Mouse (Mus musculus): ENCODE results near the gene 4933430I17Rik.
"Not testable (repeated sequence)": the region's sequence is repeated elsewhere in the genome, so short reads cannot be mapped to it uniquely, and the experiment has no call there.

The 4933430I17Rik gene

DNA sequence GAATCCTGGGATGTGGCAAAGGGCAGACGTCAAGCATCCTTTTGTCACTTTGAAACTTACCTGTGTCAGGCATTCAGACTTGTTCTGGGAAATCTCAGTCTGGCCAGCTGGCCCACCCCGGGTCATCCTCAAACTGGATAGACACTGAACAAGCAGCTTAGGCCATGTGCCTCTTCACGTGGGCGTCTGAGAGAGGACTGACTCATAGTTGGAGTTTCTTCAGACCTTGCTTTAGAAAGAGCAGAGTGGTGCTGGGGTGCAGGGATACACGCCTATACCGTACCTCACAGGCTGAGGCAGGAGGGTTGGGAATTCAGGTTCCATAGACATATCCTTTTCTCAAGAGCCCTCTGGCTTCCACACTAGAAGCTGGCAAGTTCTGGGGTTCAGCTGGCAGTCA is 18.6 kb downstream of the 4933430I17Rik start:
- intact Hi-C loops (cut with DNase I) = no loop called here

DNA sequence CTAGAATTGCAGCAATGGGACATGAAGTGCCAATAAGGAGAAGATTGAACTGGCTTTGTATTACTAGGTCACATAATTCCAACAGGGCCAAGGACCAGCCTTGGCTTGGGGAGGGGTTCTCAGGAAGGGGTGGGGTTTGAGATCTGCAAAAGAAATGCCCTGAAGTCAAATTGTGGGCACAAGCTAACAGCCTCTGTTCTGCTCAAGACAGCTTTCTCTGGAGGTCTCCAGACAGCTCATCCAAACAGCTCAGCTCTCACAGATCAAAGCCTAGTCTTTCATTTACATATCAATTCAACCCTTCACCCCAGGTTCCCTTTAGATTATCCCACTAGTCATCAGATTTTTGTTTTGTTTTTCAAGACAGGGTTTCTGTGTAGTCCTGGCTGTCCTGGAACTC is 19.6 kb downstream of the 4933430I17Rik start:
- intact Hi-C loops (cut with DNase I) = no loop called here

DNA sequence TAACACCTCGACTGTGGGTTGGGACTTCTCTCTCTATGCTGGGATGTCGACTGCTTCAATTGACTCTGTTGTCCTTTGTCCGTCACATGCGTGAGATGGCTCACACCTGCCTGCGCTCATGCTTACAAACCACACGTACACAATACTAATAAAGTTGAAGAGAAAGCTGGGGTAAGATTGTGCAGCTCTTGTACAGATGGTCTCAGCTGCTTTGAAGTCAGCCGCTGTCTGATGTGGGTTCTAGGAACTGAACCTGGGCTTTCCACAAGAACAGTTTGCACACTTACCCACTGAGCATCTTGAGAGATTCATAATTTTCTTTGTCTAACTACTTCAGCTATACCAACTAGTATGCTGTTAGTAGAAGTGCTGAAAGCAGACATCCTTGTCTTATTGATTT is 26.8 kb downstream of the 4933430I17Rik start:
- intact Hi-C loops (cut with DNase I) = no loop called here

DNA sequence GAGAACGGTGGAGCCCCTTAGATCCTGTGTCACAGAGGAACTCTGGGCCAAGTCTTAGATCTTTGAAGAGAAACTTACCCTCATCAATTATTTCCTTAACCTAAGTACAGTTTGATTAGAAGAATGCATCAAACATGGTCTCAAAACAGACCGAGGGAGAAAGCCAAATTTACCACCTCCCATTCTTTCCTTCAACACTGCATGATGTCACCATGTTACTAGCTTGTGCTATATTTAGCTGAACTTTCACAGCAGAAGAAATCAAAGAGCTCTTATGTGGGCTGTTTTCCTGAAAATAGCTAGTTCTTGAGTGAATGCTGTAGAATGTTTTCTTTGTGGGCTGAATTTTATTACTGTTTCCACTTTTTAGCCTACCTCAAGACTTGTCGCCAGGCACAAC is 32.3 kb downstream of the 4933430I17Rik start:
- intact Hi-C loops (cut with DNase I) = no loop called here

DNA sequence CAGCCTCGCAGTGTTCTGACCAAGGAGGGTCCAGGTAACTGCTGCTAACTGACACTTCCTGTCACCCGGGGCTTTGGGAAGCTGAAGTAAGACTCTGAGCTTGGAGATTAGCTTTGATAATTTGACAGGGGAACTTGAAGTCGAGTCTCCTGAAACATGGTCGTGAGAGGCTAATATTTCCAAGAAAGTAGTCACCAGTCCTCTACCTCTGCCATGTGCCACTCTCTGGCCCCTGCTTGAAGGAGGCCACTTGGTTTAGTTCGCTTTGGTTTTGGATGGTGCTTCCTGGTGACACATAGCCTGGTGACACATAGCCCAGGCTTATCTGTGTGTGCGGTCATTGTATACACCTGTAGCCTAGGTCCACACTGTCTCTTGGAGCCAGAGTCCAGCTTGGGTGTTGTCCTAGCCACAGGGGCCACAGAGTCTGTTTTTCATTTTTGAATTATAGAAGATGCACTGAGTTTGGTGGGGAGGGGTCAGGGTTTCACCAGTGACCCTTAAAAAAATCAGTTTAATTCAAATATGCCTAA is 34.7 kb downstream of the 4933430I17Rik start, which contains the start of gene Rgs3:
TSS of gene Rgs3 (plus strand) at position 51 of the 533 bp plus-strand sequence.
- intact Hi-C loops (cut with DNase I) = loop anchor here (2.0 to 5.0 kb wide), 2 partner anchors 77 to 203 kb away; no protein-coding TSS in a partner anchor

DNA sequence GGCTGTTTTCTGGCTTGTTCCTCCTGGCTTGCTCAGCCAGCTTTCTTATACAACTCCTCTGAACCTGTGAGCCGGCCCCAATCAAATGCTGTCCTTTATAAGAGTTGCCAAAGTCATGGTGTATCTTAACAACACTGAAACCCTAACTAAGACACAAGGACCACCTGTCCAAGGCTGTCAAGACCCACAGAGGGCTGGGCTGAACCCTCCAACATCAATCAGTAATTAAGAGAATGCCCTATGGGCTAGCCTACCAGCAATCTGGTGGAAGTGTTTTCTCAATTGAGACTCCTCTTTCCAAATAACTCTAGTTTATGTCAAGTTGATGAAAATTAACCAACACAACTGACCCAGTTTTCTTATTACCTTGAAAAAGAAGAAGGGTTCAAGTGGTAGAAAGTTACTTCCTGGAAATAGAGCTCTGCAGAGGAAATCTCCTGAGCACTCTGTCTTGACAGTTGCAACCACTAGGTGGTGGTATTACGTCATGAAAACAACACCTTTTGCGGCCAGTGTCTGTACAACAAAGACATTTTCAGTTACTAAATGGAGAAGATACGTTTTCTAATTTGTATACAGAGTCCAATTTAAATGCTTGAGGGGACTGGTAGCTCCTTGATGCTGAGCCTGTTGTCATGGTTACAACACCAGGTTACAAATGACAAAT is 35.9 kb downstream of the 4933430I17Rik start:
- intact Hi-C loops (cut with DNase I) = loop anchor here (1.0 to 5.0 kb wide), 3 partner anchors 76 to 202 kb away; no protein-coding TSS in a partner anchor

DNA sequence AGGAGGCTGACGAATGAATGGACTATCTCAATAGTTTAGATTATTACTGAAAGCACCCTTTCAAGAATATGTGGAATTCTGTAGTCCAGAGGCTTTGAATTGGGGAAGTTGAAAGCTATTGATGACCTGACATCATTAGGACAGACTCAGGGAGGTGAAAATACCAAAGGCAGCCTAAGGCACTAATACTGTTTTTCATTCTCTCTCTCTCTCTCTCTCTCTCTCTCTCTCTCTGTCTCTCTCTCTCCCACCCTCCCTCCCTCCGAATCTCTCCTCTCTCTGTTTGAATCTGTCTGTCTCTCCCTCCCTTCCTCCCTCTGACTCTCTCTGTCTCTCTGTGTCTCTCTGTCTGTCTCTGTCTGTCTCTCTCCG is 36.4 kb downstream of the 4933430I17Rik start:
- intact Hi-C loops (cut with DNase I) = loop anchor here (1.0 to 5.0 kb wide), 3 partner anchors 76 to 201 kb away; no protein-coding TSS in a partner anchor

DNA sequence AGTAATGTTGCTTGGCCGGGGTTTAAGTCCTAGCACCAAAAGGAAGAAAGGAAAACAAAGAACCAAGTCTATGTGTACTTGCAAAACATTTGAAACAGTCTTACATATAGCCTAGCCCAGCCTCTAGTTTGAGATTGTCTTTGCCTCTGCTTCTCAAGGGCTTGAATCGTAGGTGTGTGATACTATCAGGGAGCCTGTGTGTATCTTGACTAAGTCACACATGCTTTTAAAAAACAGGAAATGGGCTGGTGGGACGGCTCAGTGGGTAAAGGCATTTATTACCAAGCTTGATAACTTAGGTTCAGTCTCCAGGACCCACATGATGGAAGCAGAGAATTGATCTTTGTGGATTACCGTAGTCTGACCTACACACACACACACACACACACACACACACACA is 36.8 kb downstream of the 4933430I17Rik start:
- intact Hi-C loops (cut with DNase I) = loop anchor here (5.0 kb wide), 1 partner anchor 75 kb away; no protein-coding TSS in a partner anchor

DNA sequence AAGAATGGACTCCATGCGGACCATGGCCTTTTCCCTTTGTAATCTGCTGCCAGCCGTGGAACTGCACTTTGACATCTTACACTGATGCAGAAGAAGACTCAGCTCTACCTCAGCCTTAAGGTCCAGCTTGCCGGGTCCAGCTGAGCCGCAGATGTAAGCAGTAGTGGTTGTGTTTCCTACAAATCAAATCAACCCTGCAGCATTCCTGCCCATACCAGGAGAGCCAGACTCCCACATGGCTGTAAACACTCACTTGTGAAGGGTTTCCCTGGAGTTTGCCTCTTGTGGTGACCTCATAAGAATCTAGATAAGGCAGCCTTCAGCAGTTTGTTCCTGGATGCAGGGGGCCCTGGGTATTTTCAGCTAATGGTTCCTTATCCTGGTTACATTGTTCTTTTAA is 41.4 kb downstream of the 4933430I17Rik start:
- intact Hi-C loops (cut with DNase I) = no loop called here

DNA sequence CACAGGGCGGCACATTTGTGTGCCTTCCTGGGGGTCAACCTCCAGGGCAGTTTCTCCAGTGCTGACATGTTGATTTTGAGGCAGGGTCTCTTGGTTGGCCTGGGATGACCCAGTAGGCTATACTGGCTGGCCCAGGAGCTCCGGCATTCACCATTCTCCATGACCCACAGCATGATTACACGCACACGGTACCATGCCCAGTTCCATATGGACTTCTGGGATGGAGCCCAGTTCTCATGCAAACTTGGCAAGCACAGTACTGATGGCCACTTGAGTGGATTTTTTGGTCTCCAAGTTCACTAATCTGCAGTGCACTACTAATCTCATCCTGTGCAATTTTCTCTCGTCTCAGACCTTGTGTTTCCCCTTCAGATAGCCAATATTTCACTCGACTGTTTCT is 42.5 kb downstream of the 4933430I17Rik start:
- intact Hi-C loops (cut with DNase I) = no loop called here

DNA sequence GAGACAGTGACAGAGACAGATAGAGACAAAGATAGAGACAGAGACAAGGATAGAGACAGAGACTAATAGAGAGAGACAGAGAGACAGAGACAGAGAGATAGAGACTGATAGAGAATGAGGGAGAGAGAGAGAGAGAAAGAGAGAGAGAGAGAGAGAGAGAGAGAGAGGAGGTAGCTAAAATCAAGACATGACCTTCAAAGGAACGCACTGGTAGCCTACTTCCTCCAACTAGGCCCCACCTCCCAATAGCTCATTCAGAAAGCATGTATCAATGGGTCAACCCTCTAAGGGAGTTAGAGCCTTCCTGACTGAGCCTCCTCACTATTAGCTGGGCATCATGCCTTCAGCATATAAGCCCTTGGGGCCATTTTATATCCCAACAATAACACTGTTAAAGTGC is 43.2 kb downstream of the 4933430I17Rik start:
- intact Hi-C loops (cut with DNase I) = no loop called here

DNA sequence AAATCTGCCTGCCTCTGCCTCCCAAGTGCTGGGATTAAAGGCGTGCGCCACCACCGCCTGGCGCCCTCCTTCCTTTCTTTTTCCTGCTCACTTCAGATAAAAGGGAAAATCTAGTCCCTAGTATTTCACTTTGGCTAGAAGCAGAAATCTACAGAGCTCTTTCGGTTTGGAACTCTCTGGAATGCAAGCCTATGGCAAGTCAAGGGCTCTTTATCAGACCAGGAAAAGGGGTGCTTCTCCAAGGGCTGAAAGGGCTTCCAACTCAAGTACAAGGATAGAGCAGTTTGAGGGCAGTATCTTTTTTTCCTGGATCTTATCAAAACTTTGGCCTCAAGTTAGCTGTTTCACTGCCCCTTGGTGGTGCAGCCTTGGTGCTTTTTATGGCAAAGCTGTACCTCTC is 44.4 kb downstream of the 4933430I17Rik start:
- intact Hi-C loops (cut with DNase I) = no loop called here

DNA sequence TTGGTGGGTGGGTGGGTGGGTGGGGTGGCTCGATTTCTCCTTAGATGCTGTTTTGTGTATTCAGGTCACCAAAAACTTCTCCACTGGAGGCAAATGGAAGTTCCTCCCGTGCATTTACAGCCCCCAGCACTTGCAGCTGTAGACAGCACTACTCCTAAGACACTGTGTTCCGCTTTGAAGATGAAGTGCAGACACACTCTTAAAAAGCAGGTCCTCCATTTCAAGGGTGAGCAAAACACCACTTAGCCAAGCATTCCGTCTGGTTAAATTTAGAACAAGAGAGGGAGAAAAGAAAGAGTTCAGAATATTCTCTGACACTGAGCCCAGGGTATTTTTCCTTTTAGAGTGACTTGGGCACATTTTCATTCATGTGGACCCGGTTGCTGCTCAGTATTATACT is 44.9 kb downstream of the 4933430I17Rik start:
- intact Hi-C loops (cut with DNase I) = no loop called here

DNA sequence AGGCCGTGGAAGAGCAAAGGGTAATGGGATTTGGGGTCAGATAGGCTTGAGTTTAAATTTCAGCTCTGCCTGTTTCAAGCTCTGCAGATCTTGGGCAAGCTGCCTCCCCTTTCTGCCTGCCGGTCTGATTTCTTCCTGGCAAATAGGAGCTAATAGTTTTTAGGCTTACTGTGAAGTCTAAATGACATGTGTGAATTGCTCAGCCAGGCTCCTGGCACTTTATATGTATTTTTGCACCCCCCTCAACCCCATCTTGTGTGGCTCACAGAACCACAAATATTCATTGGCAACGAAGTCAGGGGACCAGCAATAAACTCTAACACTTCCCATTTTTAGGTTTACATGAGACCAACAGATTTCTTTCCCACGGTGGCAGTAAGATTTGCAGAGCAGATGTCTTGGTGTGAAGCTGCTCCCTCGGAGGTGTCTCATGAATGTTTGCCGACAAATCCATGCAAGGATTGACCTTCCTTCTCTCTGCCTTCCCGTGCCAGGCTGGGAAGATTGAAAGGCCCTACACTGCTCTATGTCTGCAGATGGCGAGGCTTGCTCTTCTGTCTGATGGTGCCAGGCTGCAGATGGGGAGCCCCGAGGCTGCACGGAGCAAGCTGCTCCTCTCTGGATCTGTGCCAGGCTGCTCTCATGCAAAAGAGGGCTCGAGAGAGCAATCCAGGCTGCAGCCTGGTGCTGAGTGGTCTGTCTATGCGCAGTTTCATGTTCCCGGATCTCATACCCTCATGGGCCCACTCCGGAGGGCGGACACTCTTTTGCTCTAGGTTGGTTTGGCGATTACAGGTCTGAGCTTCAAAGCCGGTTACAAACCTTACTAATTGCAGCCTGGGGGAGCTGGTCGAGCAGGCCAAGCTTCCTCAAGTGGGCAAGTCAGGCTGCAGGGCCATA is 57.4 kb downstream of the 4933430I17Rik start:
- intact Hi-C loops (cut with DNase I) = no loop called here

DNA sequence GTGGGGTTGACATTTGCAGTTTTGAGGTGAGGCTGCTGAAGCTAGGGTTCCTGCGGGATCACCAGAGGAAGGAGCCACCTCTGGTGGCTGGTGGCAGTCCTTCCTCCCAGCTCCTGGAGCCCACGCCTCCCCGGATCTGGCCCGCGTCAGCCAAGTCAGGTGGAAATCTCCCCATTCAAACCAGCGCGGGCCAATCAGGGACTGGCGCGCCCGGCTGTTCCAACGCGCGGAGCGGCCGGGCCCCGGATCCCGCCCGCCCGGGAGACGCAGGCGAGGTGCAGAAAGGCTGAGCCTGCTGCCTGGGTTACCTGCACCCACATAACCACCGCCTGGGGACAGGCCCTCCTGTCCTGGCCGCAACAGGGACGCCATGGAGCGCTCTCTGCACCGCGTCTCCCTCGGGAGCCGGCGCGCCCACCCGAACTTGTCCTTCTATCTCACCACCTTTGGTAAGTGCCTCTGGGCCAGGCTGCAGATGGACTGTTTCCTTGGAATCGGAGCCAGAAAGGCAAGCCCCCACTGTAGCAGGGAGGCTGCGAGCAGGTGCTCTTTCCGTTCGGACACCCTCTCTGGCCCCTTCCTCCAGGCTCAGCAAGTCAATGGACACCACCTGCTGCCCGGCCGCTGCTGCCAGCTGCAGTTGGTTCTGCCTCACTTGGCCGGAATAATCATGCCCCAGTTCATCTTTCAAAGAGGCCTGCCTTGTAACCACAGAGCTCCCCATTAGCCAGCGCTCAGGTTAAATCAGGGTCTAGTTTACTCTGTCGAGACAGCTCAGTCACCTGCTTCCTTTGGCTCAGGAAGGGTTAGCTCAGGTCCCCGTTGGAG is 58.3 kb downstream of the 4933430I17Rik start:
- intact Hi-C loops (cut with DNase I) = no loop called here

DNA sequence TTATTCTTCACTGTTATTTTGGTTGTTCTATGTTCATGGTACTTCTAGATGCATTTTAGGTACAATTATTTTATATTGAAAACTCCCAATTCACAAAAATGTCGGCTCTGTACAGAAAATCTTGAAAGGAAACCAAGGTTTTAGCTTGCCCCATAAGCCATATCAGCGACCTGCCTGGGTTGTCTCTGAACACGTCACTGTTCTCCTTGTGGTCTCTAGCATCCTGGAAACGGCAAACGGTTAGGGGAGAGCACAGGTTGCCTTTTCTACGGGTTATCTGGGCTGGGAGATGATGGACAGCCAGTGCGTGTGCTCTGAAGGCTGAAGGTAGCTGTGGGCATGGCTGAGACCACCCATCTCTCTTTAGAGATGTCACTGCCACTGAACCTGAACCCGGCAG is 61.9 kb downstream of the 4933430I17Rik start:
- intact Hi-C loops (cut with DNase I) = no loop called here

DNA sequence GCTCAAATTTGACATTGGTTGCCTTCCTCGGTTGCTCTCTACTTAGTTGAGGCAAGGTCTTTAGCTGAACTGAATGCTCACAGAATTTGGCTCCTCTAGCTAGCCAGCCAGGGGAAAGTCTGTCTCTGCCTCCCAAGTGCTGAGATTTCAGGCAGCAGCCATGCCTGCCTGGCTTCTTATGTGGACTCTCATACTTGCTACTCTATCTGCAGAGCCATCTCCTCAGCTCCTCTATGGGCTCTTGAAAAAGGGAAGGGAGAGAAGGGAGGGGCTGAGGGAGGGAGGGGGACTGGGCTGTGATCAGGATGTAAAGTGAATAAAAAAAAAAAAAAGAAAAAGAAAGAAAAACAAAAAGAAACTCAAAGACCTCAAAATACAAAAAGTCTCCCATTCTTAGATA is 65.7 kb downstream of the 4933430I17Rik start:
- intact Hi-C loops (cut with DNase I) = no loop called here

DNA sequence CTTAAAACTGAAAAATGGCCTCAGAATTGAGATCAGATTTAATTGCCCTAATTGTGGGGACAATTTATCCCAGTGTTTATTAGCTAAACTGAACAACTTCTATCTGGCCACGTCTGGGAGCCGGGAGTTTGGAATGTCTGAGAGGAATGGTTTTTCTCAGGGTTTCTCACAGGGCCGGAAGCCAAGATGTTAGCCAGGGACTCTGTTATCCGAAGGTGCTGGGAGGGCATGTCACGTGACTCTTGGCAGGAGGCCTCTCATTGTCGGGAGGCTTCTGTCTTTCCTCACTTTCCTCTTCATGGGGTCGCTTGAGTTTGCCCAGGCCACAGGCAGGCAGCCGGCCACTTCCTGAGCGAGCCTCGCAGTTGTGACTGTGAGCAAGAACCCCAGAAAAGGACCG is 66.2 kb downstream of the 4933430I17Rik start:
- intact Hi-C loops (cut with DNase I) = no loop called here

DNA sequence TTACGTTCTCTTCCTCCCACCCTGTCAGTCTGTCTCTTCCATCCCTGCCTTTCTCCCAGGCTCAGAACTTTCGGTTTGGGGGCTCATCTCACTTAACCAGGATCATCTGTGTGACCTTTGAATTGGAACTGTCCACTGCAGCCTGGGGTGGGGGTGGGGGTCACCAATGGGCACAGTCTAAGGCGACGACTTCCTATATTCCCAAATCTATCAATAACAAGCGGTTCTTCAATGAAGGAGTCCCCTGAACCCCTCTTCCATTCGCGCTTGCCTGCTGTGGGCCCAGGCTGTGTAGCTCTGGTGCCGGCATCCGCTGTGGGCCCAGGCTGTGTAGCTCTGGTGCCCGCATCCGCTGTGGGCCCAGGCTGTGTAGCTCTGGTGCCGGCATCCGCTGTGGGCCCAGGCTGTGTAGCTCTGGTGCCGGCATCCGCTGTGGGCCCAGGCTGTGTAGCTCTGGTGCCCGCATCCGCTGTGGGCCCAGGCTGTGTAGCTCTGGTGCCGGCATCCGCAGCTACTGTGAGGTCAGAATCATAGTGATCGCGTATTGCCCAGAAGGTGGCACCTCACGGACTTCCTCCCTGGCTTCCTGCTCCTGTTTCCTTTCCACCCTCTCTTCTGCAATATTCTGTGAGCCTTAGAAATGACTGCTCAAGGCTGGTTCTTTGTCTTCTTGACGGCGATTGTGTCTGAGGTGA is 68.5 kb downstream of the 4933430I17Rik start:
- intact Hi-C loops (cut with DNase I) = not testable (repeated sequence)

DNA sequence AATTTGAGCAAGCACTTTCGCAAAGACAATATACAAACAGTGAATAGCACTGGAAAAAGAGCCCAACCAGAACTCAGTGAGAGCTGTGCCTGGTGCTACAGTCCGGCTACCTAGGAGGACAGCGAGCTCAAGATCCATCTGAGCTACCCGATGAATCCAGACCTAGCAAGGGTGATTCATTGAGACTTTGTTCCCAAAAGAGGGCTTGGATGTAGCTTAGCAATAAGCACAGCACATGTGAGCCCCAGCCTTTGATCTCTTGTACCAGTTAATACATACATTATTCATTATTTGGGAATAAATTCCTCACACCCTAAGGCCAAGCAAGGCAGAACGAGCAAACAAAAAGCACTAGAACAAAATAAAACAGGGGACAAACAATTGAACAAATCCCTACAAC is 69.3 kb downstream of the 4933430I17Rik start:
- intact Hi-C loops (cut with DNase I) = no loop called here

DNA sequence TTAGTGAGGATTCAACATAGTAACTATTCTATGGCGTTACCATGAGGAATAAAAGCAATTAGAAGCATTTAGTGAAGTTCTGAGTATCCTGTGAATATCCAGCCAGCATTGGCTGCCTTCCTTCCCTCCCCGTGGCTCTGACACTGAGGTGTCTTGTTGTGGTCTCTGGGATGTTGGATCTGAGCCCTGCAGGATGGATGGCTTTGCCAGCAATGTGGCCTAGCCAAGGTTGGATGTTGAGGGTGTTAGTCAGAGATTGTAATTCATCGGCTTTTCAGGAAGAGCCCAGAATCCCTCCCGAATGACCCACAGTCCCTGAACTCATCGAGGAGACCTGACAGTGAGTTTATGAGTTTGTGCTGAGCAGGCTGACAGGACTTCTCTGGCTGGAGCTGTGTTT is 70.9 kb downstream of the 4933430I17Rik start:
- intact Hi-C loops (cut with DNase I) = no loop called here
